Mouse (Mus musculus) liver, embryonic 14.5 days (tissue): ENCODE measurements at regions not wholly inside any gene's neighbourhood (a gene's known extent, or its start where the extent isn't known, plus 50 kb on each side); places are given as distances from the start of the nearest gene placed in this dataset.

Experiments
- ATAC-seq: fragments of 200-750 bp; cut with Nextera tagmentation; 2 replicates; pipeline ENCODE4 v1.8.0; 2017; ENCODE audit warnings: moderate number of reproducible peaks, mild to moderate bottlenecking, moderate library complexity; ENCODE audit not compliant: insufficient read depth
- DNase-seq, 3 experiments: peaks; one replicate each; pipeline ENCODE4 v3.0.0-alpha.2; 2012 to 2013; ENCODE audit warnings: low read depth in 3 of 3, low spot score in 3 of 3
- H3K27ac ChIP-seq: fragments of 300-500 bp; sonication (generic); 2 replicates; pipeline ENCODE4 v1.5.1; 2014; ENCODE audit warnings: moderate library complexity, mild to moderate bottlenecking, control low read depth, inconsistent platforms
- H3K27me3 ChIP-seq: fragments of 300-500 bp; sonication (generic); 2 replicates; pipeline ENCODE4 v1.6.1; 2014; ENCODE audit warnings: mild to moderate bottlenecking, low read length, moderate library complexity; ENCODE audit not compliant: control insufficient read depth, insufficient read depth
- H3K36me3 ChIP-seq: fragments of 300-500 bp; sonication (generic); replicated peaks from 2 replicates; pipeline ENCODE4 v1.6.1; 2014; ENCODE audit warnings: low read depth; ENCODE audit not compliant: control insufficient read depth, insufficient read depth
- H3K4me1 ChIP-seq, 2 experiments: fragments of 200-500 bp in 1 of 2; fragments of 300-500 bp in 1 of 2; sonication (generic) in 1 of 2; replicated peaks; 2 replicates each; pipeline ENCODE4 v1.6.1; 2012 to 2014; ENCODE audit warnings: antibody characterized with exemption in 1 of 2, inconsistent platforms in 1 of 2, low read length in 1 of 2; ENCODE audit not compliant: control insufficient read depth in 2 of 2, insufficient read depth in 2 of 2
- H3K4me2 ChIP-seq: fragments of 300-500 bp; sonication (generic); 2 replicates; pipeline ENCODE4 v1.6.1; 2014; ENCODE audit warnings: low read depth, mild to moderate bottlenecking, control low read depth, moderate library complexity
- H3K4me3 ChIP-seq, 2 experiments: fragments of 200-500 bp in 1 of 2; fragments of 300-500 bp in 1 of 2; sonication (generic) in 1 of 2; 2 replicates each; pipeline ENCODE4 v1.5.1; 2012 to 2014; ENCODE audit warnings: low read depth in 2 of 2, low read length in 2 of 2, mild to moderate bottlenecking in 2 of 2, control low read depth in 1 of 2, inconsistent platforms in 1 of 2, moderate library complexity in 1 of 2; ENCODE audit not compliant: insufficient read depth in 1 of 2
- H3K9ac ChIP-seq: fragments of 300-500 bp; sonication (generic); replicated peaks from 2 replicates; pipeline ENCODE4 v1.6.1; 2014; ENCODE audit warnings: mild to moderate bottlenecking, control low read depth, moderate library complexity
- H3K9me3 ChIP-seq: fragments of 300-500 bp; sonication (generic); 2 replicates; pipeline ENCODE4 v1.6.1; 2016; ENCODE audit warnings: low read length, mixed read lengths; ENCODE audit not compliant: control insufficient read depth
- CTCF ChIP-seq: IDR thresholded peaks from 2 replicates; pipeline ENCODE4 v1.5.1; 2016; ENCODE audit warnings: antibody characterized with exemption, low read depth, control low read depth
- EP300 ChIP-seq: IDR thresholded peaks from 2 replicates; pipeline ENCODE4 v1.6.1; 2016; ENCODE audit warnings: antibody characterized with exemption, low read depth
- WGBS: fragments of 180-500 bp; shearing (Covaris S2); extraction: QIAGEN DNeasy Blood & Tissue Kit; methylation state at CpG from one replicate; pipeline ENCODE4 v1.1.7; 2014; ENCODE audit not compliant: insufficient replicate concordance; 5-methylcytosine and 5-hydroxymethylcytosine counted together

- H3K27me3 ChIP-seq = no peaks in the 10 kb centered on the region
- ATAC-seq = no peak
- no peak overlapping the region for H3K4me2 ChIP-seq
- H3K9me3 ChIP-seq = no peaks in the 10 kb centered on the region
- no peaks in the 10 kb centered on the region for H3K36me3 ChIP-seq
- no peak overlapping the region for H3K9ac ChIP-seq
- H3K4me3 ChIP-seq = no peak overlapping the region
- 32% methylated on average over 2 of the region's 2 CpGs for WGBS
- H3K4me1 ChIP-seq = peaks cover 0 to 10% of the 10 kb centered on the region in 2 experiments; a peak in 2 of 4 replicates
- TF ChIP-seq CTCF (no peak), EP300 (no peak)
- H3K27ac ChIP-seq = no peak overlapping the region
- no peak for DNase-seq
These were observed 293.4 kb downstream of the Sox4 start for GRCm38 (mm10) chr13:28660151-28660550.

GRCm38 (mm10) chr13:28658652-28659051, 294.9 kb downstream of the Sox4 start:
- 64% methylated on average over 5 of the region's 5 CpGs for WGBS

GRCm38 (mm10) chr13:28654883-28655282, 298.6 kb downstream of the Sox4 start:
- no peak for DNase-seq
- Histone ChIP-seq H3K9ac (no peak overlapping the region), H3K36me3 (no peaks in the 10 kb centered on the region), H3K27ac (no peak overlapping the region), H3K9me3 (no peaks in the 10 kb centered on the region), H3K4me1 (peaks cover 0 to 5% of the 10 kb centered on the region in 2 experiments; a peak in 1 of 4 replicates), H3K4me2 (no peak overlapping the region), H3K27me3 (no peaks in the 10 kb centered on the region), H3K4me3 (no peak overlapping the region)
- no peak for ATAC-seq
- TF ChIP-seq CTCF (no peak), EP300 (no peak)

More at GRCm38 (mm10) chr13:28658652-28659051, 294.9 kb downstream of the Sox4 start:
- no peak for TF ChIP-seq EP300
- no peak for TF ChIP-seq CTCF
- Histone ChIP-seq H3K4me2 (no peak overlapping the region), H3K36me3 (no peaks in the 10 kb centered on the region), H3K9me3 (no peaks in the 10 kb centered on the region), H3K27me3 (no peaks in the 10 kb centered on the region), H3K4me3 (no peak overlapping the region), H3K27ac (no peak overlapping the region), H3K9ac (no peak overlapping the region), H3K4me1 (peaks cover 0 to 9% of the 10 kb centered on the region in 2 experiments; a peak in 2 of 4 replicates)
- ATAC-seq = no peak
- no peak for DNase-seq

GRCm38 (mm10) chr13:28653362-28653761, 300.2 kb downstream of the Sox4 start:
- Histone ChIP-seq H3K36me3 (no peaks in the 10 kb centered on the region), H3K4me1 (peaks cover 0 to 5% of the 10 kb centered on the region in 2 experiments; a peak in 1 of 4 replicates), H3K27me3 (no peaks in the 10 kb centered on the region), H3K4me3 (no peak overlapping the region), H3K9me3 (no peaks in the 10 kb centered on the region), H3K9ac (no peak overlapping the region), H3K27ac (no peak overlapping the region), H3K4me2 (no peak overlapping the region)
- TF ChIP-seq CTCF (no peak), EP300 (no peak)
- ATAC-seq = no peak
- 65% methylated on average over 4 of the region's 4 CpGs for WGBS
- DNase-seq = no peak

GRCm38 (mm10) chr13:28651810-28652209, 301.7 kb downstream of the Sox4 start:
- no peak for DNase-seq
- Histone ChIP-seq H3K27ac (no peak overlapping the region), H3K4me1 (peaks cover 0 to 5% of the 10 kb centered on the region in 2 experiments; a peak in 1 of 4 replicates), H3K36me3 (no peaks in the 10 kb centered on the region), H3K4me2 (no peak overlapping the region), H3K9me3 (no peaks in the 10 kb centered on the region), H3K27me3 (no peaks in the 10 kb centered on the region), H3K9ac (no peak overlapping the region), H3K4me3 (no peak overlapping the region)
- ATAC-seq = no peak
- TF ChIP-seq EP300 (no peak), CTCF (no peak)
- 79% methylated on average over 2 of the region's 2 CpGs for WGBS
